Mouse (Mus musculus) neural tube, embryonic 15.5 days (tissue): ENCODE measurements around the gene Crybg1. TPM values are rescaled to one million over a fixed set of nuclear protein-coding genes. Genes with fewer than 3 reads are reported as not detected.

Source experiments
- ATAC-seq: fragments of 200-750 bp; cut with Nextera tagmentation; 2 replicates; pipeline ENCODE4 v1.8.0; 2017; ENCODE audit warnings: mild to moderate bottlenecking, moderate TSS enrichment, moderate library complexity; ENCODE audit not compliant: low FRiP score
- H3K27ac ChIP-seq: fragments of 300-500 bp; sonication (generic); replicated peaks from 2 replicates; pipeline ENCODE4 v1.5.1; 2015; ENCODE audit warnings: mild to moderate bottlenecking, inconsistent platforms
- H3K27me3 ChIP-seq: fragments of 300-500 bp; sonication (generic); replicated peaks from 2 replicates; pipeline ENCODE4 v1.6.1; 2015; ENCODE audit warnings: inconsistent platforms
- H3K36me3 ChIP-seq: fragments of 300-500 bp; sonication (generic); 2 replicates; pipeline ENCODE4 v1.6.1; 2015; ENCODE audit warnings: inconsistent platforms
- H3K4me1 ChIP-seq: fragments of 300-500 bp; sonication (generic); 2 replicates; pipeline ENCODE4 v1.6.1; 2015; ENCODE audit warnings: inconsistent platforms
- H3K4me2 ChIP-seq: fragments of 300-500 bp; sonication (generic); 2 replicates; pipeline ENCODE4 v1.6.1; 2015; ENCODE audit warnings: inconsistent platforms, mild to moderate bottlenecking, moderate library complexity
- H3K4me3 ChIP-seq: fragments of 300-500 bp; sonication (generic); replicated peaks from 2 replicates; pipeline ENCODE4 v1.5.1; 2015; ENCODE audit warnings: mild to moderate bottlenecking, inconsistent platforms
- H3K9ac ChIP-seq: fragments of 300-500 bp; sonication (generic); replicated peaks from 2 replicates; pipeline ENCODE4 v1.6.1; 2015; ENCODE audit warnings: mild to moderate bottlenecking, inconsistent platforms
- H3K9me3 ChIP-seq: fragments of 300-500 bp; sonication (generic); replicated peaks from 2 replicates; pipeline ENCODE4 v1.6.1; 2016; ENCODE audit warnings: inconsistent platforms
- WGBS: fragments of 180-500 bp; shearing (Covaris S2); methylation state at CpG from one replicate; pipeline ENCODE4 v1.1.7; 2015; ENCODE audit warnings: mixed read lengths; 5-methylcytosine and 5-hydroxymethylcytosine counted together
- polyA plus RNA-seq: library from polyadenylated mRNA; unstranded; fragments of >200 nt; fragmentation: Nextera tagmentation; extraction: Ambion mirVana; gene quantifications from 2 replicates; pipeline ENCODE4 v1.2.1, GENCODE M21; 2015

The Crybg1 gene
- 0.12 and 0.33 TPM in 2 replicates for polyA plus RNA-seq

DNA sequence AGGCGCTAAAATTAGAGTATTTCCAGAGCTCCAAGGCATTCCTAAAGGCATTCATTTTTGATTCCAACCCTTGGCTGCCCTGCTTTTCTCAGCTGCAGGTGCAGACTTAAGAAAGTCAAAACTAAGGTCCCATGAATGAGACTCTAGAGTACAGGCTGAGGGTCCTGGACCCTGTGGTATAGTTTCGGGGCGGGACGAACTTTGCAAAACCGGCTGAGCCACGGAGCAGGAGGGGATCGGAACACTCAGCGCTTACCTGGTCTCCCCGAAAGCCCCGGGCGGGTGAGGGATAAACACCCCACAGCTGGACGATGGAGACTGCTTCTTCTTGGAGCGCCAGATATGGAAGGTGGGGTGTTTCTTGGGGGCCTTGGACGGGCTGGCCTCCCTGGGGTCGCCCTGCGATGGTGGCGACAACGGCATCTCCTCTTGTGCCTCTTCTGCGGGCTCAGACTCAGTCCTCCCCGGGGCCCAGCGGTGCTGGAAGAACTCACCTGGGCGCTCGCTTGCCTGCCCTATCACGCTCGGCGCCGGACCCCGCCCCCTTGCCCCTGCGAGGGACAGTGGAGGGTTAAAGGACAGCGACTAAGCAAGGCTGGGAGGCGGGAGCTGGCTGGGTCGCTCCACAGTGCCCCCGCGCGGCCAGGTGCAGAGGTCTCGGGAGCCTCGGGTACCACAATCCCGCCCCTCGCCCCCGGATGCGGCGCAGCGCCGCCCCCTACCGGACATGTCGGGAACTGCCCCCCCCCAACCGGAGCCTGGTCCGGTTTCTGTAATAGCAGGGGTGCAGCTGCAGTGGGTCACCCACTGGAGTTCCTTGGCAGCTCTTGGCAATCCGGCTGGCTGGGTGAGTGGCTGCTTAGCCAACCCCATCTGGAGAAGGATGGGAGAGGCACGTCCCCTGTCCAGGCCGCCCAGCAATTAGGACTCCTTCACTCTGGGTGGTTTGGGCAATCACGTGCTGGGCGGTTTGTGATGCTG is at the start of gene Crybg1:
Gene Crybg1 (minus strand): TSS at position 517 of the 981 bp plus-strand sequence.
- Histone ChIP-seq H3K27ac (no peak within 1 kb of the TSS), H3K9ac (0 out of 2 replicates have a peak within 1 kb of the TSS, but pooled peaks have one; percentile 4), H3K27me3 (peaks cover 18% of the 10 kb centered on the region), H3K36me3 (no peaks in the 10 kb centered on the region), H3K4me2 (peak within 1 kb of the TSS; percentile 67), H3K4me1 (peaks cover 12% of the 10 kb centered on the region), H3K9me3 (no peaks in the 10 kb centered on the region), H3K4me3 (peak within 1 kb of the TSS; percentile 37)
- peak; percentile 61; the same call in 1 of the 2 replicates for ATAC-seq
- 5% methylated on average over 53 of the region's 53 CpGs for WGBS

DNA sequence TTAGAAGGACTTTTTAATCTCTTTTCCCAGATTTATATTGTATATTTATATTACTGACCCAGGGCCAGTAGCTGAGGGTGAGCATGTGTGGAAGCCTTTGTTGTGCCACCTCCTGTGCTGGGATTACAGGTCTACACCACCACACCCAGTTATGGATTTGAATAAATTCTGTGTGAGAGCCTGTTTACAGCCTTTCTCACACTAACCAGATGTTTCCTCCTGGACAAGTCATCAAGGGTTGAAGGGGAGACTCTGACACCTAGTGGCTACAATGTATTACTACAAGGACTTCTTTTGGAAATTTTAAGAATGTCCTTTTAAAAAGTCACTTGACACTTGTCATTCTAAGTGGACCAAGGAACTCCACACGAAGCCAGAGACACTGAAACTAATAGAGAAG is 28.7 kb upstream of the Crybg1 start:
- Histone ChIP-seq H3K27ac (no peak overlapping the region), H3K36me3 (no peaks in the 10 kb centered on the region), H3K4me2 (no peak overlapping the region), H3K9ac (no peak overlapping the region), H3K27me3 (no peaks in the 10 kb centered on the region), H3K9me3 (no peaks in the 10 kb centered on the region), H3K4me3 (no peak overlapping the region), H3K4me1 (no peaks in the 10 kb centered on the region)
- 0% methylated on average over 1 of the region's 1 CpGs for WGBS
- ATAC-seq: no peak

DNA sequence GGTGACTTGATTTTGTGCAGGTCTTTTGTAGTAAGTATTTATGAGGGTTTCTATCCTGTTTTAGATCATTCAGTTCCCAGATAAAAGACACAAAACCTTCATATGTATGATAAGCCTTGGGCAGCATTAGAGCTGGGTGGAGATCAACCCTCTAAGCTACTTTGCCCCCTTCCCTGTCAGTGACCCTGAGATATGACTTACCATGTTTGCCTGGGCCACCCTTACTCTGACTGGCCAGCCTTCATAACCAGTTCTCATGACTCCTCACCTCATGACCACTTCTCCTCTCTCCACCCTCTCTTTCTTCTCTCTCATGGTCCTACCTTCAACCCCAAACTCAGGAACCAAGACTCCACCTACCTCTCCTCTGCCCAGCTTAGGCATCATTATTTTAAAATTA is 27.9 kb upstream of the Crybg1 start:
- H3K4me3 ChIP-seq: no peak overlapping the region
- ATAC-seq: no peak
- no peaks in the 10 kb centered on the region for H3K36me3 ChIP-seq
- no peak overlapping the region for H3K27ac ChIP-seq
- no peak overlapping the region for H3K4me2 ChIP-seq
- H3K27me3 ChIP-seq: no peaks in the 10 kb centered on the region
- no peaks in the 10 kb centered on the region for H3K4me1 ChIP-seq
- H3K9ac ChIP-seq: no peak overlapping the region
- no peaks in the 10 kb centered on the region for H3K9me3 ChIP-seq

DNA sequence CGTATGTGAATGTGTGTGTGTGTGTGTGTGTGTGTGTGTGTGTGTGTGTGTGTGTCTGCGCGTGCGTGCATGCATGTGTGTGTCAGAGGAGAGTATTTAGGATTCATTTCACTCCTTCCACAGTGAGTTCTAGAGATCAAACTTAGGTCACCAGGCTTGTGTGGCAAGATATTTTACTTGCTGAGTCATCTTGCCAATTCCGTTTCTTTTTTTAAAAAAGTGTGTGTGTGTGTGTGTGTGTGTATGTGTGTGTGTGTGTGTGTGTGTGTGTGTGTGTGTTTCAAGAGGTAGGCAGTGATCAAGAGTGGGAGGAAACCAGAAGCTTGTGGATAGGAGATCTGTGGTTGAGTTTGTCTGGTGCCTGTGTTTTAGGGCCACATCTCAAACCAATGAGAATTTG is 27.5 kb upstream of the Crybg1 start:
- 94% methylated on average over 5 of the region's 5 CpGs for WGBS
- Histone ChIP-seq H3K4me3 (no peak overlapping the region), H3K9ac (no peak overlapping the region), H3K4me2 (no peak overlapping the region), H3K36me3 (no peaks in the 10 kb centered on the region), H3K4me1 (no peaks in the 10 kb centered on the region), H3K27ac (no peak overlapping the region), H3K27me3 (no peaks in the 10 kb centered on the region), H3K9me3 (no peaks in the 10 kb centered on the region)
- ATAC-seq: no peak

DNA sequence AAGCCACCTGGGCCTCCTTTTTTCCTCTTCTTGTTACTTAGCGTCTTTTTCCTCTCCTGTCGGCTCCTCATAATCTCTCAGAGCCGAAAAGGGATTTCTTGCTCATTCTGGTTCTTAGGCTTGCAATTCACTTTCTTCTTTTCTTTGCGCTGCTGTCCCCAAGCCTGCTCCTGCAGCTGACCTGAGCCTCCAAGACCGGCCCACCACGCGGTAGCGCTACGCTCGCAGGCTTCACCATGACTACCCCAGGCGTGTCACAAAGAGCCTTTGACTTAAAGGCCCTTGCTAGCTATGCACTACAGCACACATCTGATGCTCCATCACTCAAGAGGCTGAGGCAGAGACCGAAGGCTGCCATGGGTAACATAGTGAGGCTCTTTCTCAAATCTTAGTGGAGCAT is 21.5 kb upstream of the Crybg1 start:
- no peaks in the 10 kb centered on the region for H3K36me3 ChIP-seq
- no peaks in the 10 kb centered on the region for H3K27me3 ChIP-seq
- no peak overlapping the region for H3K9ac ChIP-seq
- H3K9me3 ChIP-seq: no peaks in the 10 kb centered on the region
- 85% methylated on average over 12 of the region's 12 CpGs for WGBS
- H3K4me3 ChIP-seq: no peak overlapping the region
- ATAC-seq: no peak
- H3K4me2 ChIP-seq: no peak overlapping the region
- no peak overlapping the region for H3K27ac ChIP-seq
- no peaks in the 10 kb centered on the region for H3K4me1 ChIP-seq

DNA sequence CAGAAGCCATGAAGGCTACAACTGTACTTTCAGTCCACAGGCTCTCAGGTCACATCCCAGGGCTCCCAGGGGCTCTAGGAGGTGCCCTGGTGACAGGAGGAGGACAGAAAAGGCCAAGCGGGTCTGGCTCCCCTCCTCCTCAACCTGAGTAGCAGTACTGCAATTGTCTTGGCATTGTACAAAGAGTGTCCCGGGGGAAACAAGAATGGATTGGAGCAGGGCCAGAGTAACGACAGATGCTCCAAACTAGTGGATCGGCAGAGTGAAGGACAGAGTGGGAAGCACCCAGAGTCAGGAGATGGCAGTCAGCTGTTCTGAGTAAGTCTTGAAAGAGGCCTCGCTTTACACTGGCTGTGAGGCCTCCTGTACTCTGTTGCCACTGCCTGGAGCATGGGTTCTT is 18.4 kb upstream of the Crybg1 start:
- Histone ChIP-seq H3K4me2 (no peak overlapping the region), H3K4me1 (no peaks in the 10 kb centered on the region), H3K9me3 (no peaks in the 10 kb centered on the region), H3K9ac (no peak overlapping the region), H3K36me3 (no peaks in the 10 kb centered on the region), H3K27ac (no peak overlapping the region), H3K27me3 (no peaks in the 10 kb centered on the region), H3K4me3 (no peak overlapping the region)
- WGBS: 58% methylated on average over 5 of the region's 5 CpGs
- ATAC-seq: no peak

DNA sequence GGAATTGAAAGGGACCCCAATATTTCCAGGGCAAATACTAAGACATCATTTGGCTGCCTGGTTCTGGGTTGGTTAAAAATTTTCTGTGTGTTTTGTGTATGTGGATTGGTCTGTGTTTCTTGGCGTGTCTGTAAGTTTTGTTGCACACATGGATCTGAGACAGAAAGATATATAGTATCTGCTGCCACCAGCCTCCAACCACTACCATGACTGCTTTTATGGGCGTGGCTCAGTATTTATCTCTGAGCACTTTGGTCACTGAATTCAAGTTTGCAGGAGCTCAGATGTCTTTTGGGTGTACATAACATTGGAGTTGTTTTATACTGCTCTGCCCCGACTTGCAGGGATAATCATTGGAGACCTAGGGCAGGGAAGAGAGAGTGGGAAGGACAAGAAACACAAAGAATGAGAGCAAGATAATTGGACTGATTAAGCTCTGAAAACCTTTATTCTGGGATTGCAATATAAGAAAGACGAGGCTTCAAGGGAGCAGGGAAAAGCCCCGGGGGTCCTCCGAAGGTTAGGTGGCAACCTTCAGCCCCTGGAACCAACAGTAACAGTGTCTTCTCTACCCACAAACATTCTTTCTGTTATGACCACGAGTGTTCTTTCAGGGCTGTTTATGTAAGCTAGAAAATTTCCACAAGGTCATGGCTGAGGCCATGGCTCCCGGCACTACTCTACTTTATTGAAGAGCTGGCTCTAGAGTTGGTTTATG is 15.8 kb upstream of the Crybg1 start:
- H3K9me3 ChIP-seq: no peaks in the 10 kb centered on the region
- no peak overlapping the region for H3K27ac ChIP-seq
- H3K9ac ChIP-seq: no peak overlapping the region
- no peaks in the 10 kb centered on the region for H3K27me3 ChIP-seq
- no peak for ATAC-seq
- WGBS: 89% methylated on average over 8 of the region's 8 CpGs
- no peaks in the 10 kb centered on the region for H3K36me3 ChIP-seq
- H3K4me1 ChIP-seq: no peaks in the 10 kb centered on the region
- no peak overlapping the region for H3K4me3 ChIP-seq
- no peak overlapping the region for H3K4me2 ChIP-seq

DNA sequence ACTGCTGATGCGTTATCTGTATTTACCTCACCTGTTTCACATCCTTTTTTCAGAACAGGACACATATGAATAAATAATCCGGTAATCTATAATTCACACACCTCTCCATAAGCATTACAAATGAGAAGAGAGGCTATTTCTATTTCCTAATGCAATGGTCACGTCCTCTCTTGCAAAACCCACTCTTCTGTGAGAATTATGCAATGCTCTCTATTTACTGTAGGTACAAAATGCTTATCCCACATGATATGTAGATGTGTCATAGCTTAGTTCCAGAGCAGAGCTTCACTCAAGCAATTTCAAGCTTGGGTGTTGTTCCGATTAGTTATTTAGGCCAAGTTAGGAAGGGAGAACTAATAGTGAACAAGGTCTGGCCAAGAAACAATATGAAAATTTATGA is 14.4 kb upstream of the Crybg1 start:
- WGBS: 86% methylated on average over 4 of the region's 4 CpGs
- no peaks in the 10 kb centered on the region for H3K9me3 ChIP-seq
- H3K27ac ChIP-seq: no peak overlapping the region
- H3K27me3 ChIP-seq: no peaks in the 10 kb centered on the region
- no peak overlapping the region for H3K4me3 ChIP-seq
- no peak overlapping the region for H3K9ac ChIP-seq
- H3K36me3 ChIP-seq: no peaks in the 10 kb centered on the region
- H3K4me2 ChIP-seq: no peak overlapping the region
- no peak for ATAC-seq
- H3K4me1 ChIP-seq: no peaks in the 10 kb centered on the region

DNA sequence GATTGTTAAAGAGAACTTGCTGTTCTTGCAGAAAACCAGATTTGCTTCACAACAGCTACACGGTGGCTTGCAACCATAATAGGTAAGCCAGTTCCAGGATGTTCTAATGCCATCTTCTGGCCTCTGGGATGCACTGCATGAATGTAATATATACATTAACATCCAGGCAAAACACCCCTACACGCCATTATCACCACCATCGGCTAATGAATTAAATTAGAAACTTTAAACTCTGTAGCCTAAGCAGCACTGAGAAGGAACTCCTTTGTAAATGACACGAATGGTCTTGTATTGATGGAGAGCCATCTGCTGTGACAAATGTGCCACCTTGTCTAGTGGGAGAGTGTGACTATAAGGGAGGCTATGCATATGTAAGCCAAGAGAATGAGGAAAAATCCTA is 11.5 kb upstream of the Crybg1 start:
- H3K9me3 ChIP-seq: no peaks in the 10 kb centered on the region
- ATAC-seq: no peak
- H3K4me3 ChIP-seq: no peak overlapping the region
- H3K36me3 ChIP-seq: no peaks in the 10 kb centered on the region
- no peak overlapping the region for H3K4me2 ChIP-seq
- no peaks in the 10 kb centered on the region for H3K4me1 ChIP-seq
- H3K27me3 ChIP-seq: no peaks in the 10 kb centered on the region
- no peak overlapping the region for H3K9ac ChIP-seq
- 49% methylated on average over 4 of the region's 4 CpGs for WGBS
- H3K27ac ChIP-seq: no peak overlapping the region

DNA sequence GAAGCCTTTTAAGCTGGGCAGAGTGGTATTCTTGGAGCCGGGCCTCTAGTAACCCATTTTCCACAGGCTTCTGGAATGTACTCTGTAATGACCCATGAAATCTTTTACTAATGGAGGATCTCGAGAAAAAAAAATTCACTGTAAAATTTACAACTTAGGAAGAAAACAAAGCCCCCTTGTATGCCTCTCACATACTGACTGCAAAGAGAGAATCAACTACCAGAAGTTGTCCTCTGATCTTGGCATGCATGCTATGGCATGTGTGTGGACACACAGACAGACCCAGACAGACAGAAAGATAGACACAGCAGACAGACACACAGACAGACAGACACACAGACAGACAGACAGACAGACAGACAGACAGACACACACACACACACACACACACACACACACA is 8.8 kb upstream of the Crybg1 start:
- WGBS: 21% methylated on average over 2 of the region's 2 CpGs
- no peaks in the 10 kb centered on the region for H3K4me1 ChIP-seq

DNA sequence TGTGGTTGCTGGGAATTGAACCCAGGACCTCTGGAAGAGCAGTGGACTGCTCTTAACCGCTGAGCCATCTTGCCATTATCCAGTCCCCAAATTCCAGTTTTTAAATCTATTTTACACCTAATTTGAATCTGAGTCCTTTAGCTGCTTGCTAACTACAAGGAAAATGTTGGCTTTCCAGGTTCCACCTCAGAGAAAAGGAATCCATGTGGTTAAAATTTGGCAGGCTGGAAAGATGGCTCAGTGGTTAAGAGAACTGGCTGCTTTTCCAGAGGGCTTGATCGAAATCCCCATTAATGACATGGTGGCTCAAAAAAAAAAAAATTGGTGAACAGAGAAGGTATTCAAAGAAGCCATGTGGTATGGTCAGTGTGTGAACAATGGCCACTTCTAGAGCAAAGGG is 1.8 kb upstream of the Crybg1 start:
- Histone ChIP-seq H3K27ac (no peak overlapping the region), H3K4me1 (peaks cover 12% of the 10 kb centered on the region), H3K27me3 (peaks cover 18% of the 10 kb centered on the region), H3K4me3 (no peak overlapping the region), H3K36me3 (no peaks in the 10 kb centered on the region), H3K9me3 (no peaks in the 10 kb centered on the region), H3K9ac (no peak overlapping the region), H3K4me2 (no peak overlapping the region)
- 95% methylated on average over 2 of the region's 2 CpGs for WGBS
- ATAC-seq: no peak

More for the DNA sequence above, 8.8 kb upstream of the Crybg1 start:
- Histone ChIP-seq H3K27ac (no peak overlapping the region), H3K36me3 (no peaks in the 10 kb centered on the region), H3K4me2 (no peak overlapping the region), H3K9me3 (no peaks in the 10 kb centered on the region), H3K27me3 (no peaks in the 10 kb centered on the region), H3K9ac (no peak overlapping the region), H3K4me3 (no peak overlapping the region)
- no peak for ATAC-seq

DNA sequence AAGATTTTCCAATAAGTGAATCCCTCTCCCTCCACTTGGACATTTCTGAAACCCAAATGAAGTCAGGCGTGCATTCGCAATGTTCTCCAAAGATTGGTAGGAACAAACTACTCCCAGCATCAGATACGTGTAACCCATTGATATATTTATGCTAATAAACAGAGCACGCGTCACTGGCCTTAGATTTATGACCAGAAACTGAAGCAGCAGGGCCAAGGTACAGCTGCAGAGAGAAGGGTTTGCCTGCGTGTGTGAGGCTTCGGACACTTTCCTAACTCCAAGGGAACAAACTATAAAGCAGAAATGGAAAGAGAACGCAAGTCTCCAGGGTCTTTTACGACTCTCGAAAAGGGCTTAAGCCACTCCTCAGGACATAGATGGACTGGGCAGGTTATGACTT is 5.3 kb downstream of the Crybg1 start:
- Histone ChIP-seq H3K4me3 (no peak overlapping the region), H3K27ac (no peak overlapping the region), H3K9me3 (no peaks in the 10 kb centered on the region), H3K4me1 (peaks cover under 1% of the 10 kb centered on the region), H3K4me2 (no peak overlapping the region), H3K9ac (no peak overlapping the region), H3K36me3 (no peaks in the 10 kb centered on the region), H3K27me3 (peaks cover 5% of the 10 kb centered on the region)
- no peak for ATAC-seq
- WGBS: 80% methylated on average over 10 of the region's 10 CpGs
